Mouse (Mus musculus) left cerebral cortex, postnatal 14 days (tissue): ENCODE results near the gene Spns3. TPM values are rescaled to one million over a fixed set of nuclear protein-coding genes. Genes with fewer than 3 reads are reported as not detected.

Experiments used
- DNase-seq, 2 experiments: peaks; one replicate each; pipeline ENCODE4 v3.0.0; 2021 to 2022; ENCODE audit warnings: low spot score in 2 of 2, mixed read lengths in 1 of 2
- intact Hi-C: fragments of 180-260 bp; cut with DNase I; formaldehyde crosslinking; loops from one replicate; pipeline ENCODE4 v1.15.1; 2025
- total RNA-seq, 2 experiments: library from RNA; stranded (reverse); gene quantifications; 2 replicates each; pipeline ENCODE4 v1.2.3; 2021

Gene Spns3
- total RNA-seq, 2 experiments from 2014 or later, result 0.13 to 0.23 TPM

DNA sequence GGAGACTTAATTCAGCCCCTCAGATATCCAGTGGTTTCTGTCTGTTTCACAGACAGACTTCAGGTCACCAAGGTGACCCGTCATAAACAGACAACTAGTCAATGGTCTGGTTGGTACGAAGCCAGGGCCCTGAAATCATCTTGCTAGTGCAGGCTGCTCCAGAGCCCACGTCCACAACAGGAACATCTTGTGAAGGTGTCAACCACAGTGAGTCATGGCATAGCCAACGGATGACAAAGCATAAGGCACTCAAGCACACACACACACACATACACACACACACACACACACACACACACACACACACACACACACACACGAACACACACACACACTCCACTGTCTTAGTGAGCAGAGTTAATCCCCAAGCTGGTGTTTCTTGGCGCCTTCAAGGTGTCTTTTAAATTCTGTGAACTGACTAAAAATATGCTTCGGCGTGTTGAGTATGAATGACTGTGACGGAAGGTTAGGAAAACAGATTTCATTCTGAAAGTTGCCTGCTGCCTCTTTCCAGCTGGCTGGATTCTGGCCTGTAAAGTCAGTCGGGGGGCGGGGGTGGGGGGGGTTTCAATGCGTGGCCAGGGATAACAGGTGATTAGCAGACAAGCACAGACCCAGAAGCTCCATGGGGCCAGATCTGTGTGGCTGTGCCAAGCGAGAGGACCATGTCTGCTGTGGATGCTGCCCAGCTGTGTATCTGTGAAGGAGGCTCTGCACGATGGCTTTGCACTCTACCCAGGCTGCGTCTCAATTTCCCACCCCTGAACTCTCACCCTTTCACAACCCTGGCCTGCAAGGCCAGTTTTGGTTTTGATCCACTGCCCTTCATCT lies 59.0 kb downstream of the Spns3 start:
- intact Hi-C loops, result no loop called here

GRCm38 (mm10) chr11:72489881-72490301 lies 60.4 kb downstream of the Spns3 start, which contains the start of gene Spns2:
Gene Spns2, minus strand, starts transcription at chr11:72489904.
- peak; percentile 94 to 95 for DNase-seq
- intact Hi-C loops, result loop anchor here (5.0 kb wide), 1 partner anchor 77 kb away; no protein-coding TSS in a partner anchor

More for the DNA sequence above, 59.0 kb downstream of the Spns3 start:
- DNase-seq, result peak; percentile 57 to 92

- no peak for DNase-seq
- intact Hi-C loops, result loop anchor here (5.0 kb wide), 1 partner anchor 78 kb away; no protein-coding TSS in a partner anchor
Measured at GRCm38 (mm10) chr11:72489397-72489796, 60.9 kb downstream of the Spns3 start.

GRCm38 (mm10) chr11:72488753-72489271 lies 61.5 kb downstream of the Spns3 start:
- intact Hi-C loops, result loop anchor here (5.0 kb wide), 1 partner anchor 78 kb away; no protein-coding TSS in a partner anchor
- DNase-seq, result peak; percentile 80 to 86

DNA sequence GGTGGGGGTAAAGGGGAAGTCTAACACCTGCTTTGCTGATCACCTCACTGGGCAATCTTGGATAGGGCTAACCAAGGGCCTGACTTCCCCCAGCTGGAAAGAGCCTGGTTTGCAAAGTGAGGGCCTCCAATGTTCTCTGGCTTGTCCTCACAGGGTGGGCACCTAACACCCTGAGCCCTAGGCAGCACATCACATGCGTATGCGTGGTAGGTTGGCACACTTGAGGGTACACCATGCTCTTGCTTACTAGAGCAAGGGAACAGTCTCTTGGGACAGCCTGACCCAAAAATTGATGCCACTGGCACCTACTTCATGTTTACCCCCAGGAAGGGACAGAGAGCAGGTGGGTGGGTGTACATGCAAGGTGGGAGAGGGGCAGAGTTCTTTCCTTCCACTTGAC lies 62.6 kb downstream of the Spns3 start:
- intact Hi-C loops, result loop anchor here (5.0 kb wide), 1 partner anchor 80 kb away; no protein-coding TSS in a partner anchor
- no peak for DNase-seq

DNA sequence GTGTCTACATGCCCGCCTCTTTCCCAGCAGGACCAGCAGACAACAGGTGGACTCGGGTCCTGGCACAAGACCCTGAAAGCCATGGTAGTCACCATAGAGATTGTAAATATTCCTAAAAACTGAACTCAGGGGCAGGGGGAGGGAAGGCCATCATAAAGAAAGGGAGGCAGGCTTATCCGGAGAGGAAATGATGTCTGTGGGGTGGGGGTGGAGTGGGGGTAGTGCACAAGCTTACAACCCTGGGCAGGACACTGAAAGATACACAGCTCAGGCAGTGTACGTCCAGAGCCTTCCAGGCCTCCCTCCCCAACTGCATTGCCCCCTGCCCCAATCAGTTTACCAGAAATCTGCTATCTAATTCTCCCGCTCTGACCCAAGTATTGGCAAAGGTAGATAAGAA lies 63.1 kb downstream of the Spns3 start:
- intact Hi-C loops, result loop anchor here (5.0 kb wide), 1 partner anchor 80 kb away; no protein-coding TSS in a partner anchor
- DNase-seq, result no peak

DNA sequence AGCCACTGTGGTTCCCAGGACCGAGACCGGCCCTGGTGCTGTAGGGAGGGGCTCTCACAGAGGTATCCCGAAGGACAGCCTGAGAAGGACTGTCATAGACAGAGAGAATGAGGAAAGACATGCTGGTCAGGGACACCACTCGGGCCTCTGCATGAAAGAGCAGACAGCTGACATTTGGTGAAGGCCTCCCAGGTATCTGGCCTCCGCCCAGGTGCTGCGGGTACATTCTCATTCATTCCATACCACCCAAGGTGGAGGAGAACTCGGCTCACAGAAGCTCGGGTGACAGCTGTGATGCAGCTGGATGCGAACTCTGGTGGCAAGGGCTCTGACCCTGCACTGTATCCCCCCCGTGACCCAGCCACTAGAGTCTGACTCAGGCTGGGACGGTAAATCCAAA lies 64.3 kb downstream of the Spns3 start:
- no peak for DNase-seq
- intact Hi-C loops, result loop anchor here (5.0 kb wide), 1 partner anchor 81 kb away; no protein-coding TSS in a partner anchor

DNA sequence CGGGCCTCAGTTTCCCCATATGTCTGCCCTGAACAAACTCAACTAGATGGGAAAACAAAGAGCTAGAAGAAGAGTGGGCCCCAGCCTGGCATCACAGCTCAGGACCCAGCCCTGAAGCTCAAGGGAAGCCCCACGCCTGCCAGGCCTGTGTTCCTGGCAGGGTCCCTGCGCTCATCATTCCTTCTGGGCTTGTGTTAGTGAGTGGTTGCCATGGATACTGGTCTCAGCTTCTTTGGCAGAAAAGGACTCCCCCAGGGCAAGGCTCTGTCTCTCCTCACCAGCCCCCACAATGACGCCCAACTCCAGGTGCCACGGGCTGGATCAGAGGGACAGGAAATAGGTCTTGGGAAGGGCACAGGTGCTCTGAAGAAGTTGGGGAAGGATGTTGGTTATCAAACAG lies 65.1 kb downstream of the Spns3 start:
- intact Hi-C loops, result loop anchor here (5.0 kb wide), 1 partner anchor 82 kb away; no protein-coding TSS in a partner anchor
- peak; percentile 50 to 90 for DNase-seq

DNA sequence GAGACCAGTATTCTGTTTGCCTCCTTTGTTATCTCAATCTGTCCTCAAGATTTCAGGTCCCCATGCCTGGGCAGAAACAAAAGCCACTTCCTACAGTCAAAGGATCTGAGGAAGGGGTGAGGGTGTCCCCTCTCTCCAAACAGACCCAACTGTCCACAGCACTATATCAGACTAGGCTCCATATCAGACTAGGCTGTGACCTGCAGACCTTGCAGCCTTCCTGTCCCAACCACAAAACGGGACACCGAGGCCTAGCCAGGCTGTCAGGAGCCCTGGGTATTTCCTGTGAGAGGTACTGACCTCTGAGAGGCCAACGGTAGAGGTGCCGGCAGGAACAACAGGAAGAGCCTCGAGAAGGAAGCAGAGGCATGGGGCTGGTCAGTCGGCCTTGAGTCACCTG lies 65.8 kb downstream of the Spns3 start:
- DNase-seq, result no peak
- intact Hi-C loops, result no loop called here

DNA sequence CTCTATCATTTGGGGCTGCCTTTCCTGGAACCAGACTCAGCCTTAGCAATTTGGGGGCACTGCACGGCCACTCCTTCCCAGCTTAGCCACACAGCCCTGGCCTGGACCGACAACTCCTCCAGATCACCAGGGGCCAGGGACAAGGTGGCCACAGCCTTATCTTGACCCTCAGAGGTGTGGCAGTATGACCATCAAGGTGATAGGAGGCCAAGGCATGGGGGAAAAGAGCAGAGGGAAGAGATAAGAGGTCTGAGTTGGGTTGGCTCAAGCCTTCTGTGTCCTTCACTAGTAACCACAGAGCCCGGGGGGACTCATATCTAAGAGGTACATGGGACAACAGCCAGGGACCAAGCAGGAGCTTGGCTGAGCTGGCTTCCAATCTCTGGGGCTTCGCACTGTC lies 68.4 kb downstream of the Spns3 start:
- intact Hi-C loops, result no loop called here

GRCm38 (mm10) chr11:72481313-72481712 lies 69.0 kb downstream of the Spns3 start:
- no peak for DNase-seq
- intact Hi-C loops, result no loop called here

More for the DNA sequence above, 68.4 kb downstream of the Spns3 start:
- no peak for DNase-seq

DNA sequence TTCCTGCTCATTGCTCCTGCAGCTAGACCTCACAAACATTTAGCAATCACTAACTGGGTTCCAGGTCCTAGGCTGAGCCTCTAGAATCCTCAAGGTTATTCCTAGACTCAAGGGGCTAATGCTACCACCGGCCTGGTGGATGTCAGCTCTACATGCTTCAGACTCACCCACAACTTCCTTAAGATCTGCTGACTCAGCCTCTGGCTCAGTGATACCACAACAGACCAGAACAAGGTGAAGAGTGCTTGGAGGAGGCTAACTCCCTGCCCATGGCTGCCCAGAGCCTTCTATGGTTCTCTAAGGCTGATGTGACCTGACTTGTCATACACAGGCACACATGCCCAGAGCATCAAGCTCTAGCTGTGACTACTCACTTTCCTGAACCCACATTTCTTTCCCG lies 70.8 kb downstream of the Spns3 start:
- intact Hi-C loops, result no loop called here
- no peak for DNase-seq

DNA sequence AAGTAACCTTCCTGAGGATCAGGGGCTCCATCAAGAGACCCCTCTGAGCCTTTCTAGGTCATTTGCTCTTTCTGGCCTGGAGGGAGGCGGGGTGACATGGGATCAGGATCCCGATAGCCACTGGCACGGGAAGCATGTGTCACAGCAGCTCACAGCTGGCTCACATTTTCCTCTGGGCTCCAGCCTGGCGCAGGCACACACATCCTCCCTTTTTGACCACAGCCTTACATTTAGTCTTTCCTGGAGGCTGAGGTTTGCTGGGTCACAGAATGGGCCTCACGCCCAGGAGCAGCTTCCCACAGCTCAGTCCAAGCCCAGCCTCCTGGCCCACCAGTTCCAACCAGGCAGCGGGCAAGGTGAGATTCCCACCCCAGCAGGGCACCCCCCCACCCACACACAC lies 72.1 kb downstream of the Spns3 start:
- intact Hi-C loops, result no loop called here

GRCm38 (mm10) chr11:72477653-72478052 lies 72.7 kb downstream of the Spns3 start:
- no peak for DNase-seq
- intact Hi-C loops, result no loop called here

More for the DNA sequence above, 72.1 kb downstream of the Spns3 start:
- DNase-seq, result no peak

- intact Hi-C loops, result no loop called here
- no peak for DNase-seq
Measured at GRCm38 (mm10) chr11:72477182-72477581, 73.1 kb downstream of the Spns3 start.

- intact Hi-C loops, result no loop called here
- no peak for DNase-seq
Measured at GRCm38 (mm10) chr11:72476074-72476625, 74.2 kb downstream of the Spns3 start.

DNA sequence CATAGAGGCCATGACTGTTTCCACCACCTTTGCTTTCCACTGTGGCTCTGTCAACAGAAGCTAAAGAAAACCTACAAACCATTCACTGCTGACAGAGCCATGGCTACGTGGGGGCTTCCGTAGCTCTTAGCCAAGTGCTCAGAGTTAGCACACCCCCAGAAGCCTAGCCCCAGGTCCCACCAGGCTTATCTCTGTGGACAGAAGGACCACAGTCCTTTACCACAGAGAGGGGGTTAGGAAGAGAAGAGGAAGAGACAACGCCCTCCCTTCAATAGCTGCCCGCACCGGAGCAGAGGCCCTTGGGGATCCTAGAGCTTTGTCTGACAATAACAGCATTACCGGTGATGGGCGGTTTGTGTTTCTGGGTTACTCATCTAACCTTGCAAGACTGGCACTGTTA lies 74.9 kb downstream of the Spns3 start:
- intact Hi-C loops, result no loop called here
- DNase-seq, result no peak

GRCm38 (mm10) chr11:72474926-72475325 lies 75.4 kb downstream of the Spns3 start:
- intact Hi-C loops, result no loop called here
- no peak for DNase-seq

- intact Hi-C loops, result no loop called here
- DNase-seq, result no peak
Measured at GRCm38 (mm10) chr11:72473540-72473939, 76.8 kb downstream of the Spns3 start.

DNA sequence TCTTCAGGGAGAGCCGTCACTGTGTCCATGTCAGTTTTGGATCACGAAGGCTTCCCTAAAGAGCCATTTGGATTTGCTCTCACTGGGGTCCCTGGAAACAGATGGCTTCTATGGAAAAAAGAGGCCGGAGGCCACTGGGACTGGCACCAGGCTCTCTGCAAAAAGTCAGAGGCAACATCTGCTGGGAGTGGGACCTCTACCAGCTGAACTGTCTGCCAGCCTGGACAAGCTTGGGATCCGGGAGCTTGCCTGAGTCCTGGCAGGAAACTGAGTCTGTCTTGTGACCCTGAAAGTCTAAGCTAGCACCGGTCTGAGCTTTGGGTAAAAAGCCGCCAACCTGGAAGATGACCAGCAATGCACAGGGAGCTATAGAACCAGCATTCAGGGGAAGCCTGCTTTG lies 78.9 kb downstream of the Spns3 start:
- no peak for DNase-seq
- intact Hi-C loops, result no loop called here
